ENCODE assay signal across 18 mouse cellular contexts in genomic region chr10:123997260-123997659, GRCm38 (mm10).
"Had no signal": no experiment of that assay in that cellular context is flagged by ENCODE, and none has a peak within 500 bp of the region (broad histone marks: within the 10 kb centered on the region; RNA-seq: fewer than 3 reads in every experiment).

No protein-coding gene starts in this region.

- H3K4me3 ChIP-seq: midbrain, embryonic 10.5 days; midbrain, embryonic 12.5 days; myocyte; neural tube, embryonic 13.5 days; neural tube, embryonic 15.5 days had no signal

- ATAC-seq: midbrain, embryonic 16.5 days had no signal

- H3K4me2 ChIP-seq: lung, embryonic 14.5 days; midbrain, embryonic 12.5 days; neural tube, embryonic 13.5 days; neural tube, embryonic 15.5 days had no signal

- H3K4me1 ChIP-seq: midbrain, embryonic 10.5 days; midbrain, embryonic 12.5 days; neural tube, embryonic 13.5 days; neural tube, embryonic 15.5 days had no signal

- DNase-seq: lung, adult 18-20 months; lung, embryonic 14.5 days; lung, postnatal 10 days; lung, postnatal 4 days; midbrain, embryonic 14.5 days; right cerebral cortex, adult 18-20 months; right cerebral cortex, postnatal 25 days; right cerebral cortex, postnatal 4 days; spleen, adult 18-20 months; thymus, adult 18-20 months; thymus, postnatal 14 days; thymus, postnatal 36 days had no signal

- H3K36me3 ChIP-seq: midbrain, embryonic 10.5 days; midbrain, embryonic 12.5 days; neural tube, embryonic 13.5 days; neural tube, embryonic 15.5 days had no signal

- H3K9ac ChIP-seq: lung, embryonic 14.5 days; midbrain, embryonic 12.5 days; neural tube, embryonic 13.5 days; neural tube, embryonic 15.5 days had no signal

- H3K27ac ChIP-seq: midbrain, embryonic 10.5 days; midbrain, embryonic 12.5 days; neural tube, embryonic 13.5 days; neural tube, embryonic 15.5 days had no signal

- H3K9me3 ChIP-seq: midbrain, embryonic 10.5 days; midbrain, embryonic 12.5 days; neural tube, embryonic 13.5 days; neural tube, embryonic 15.5 days had no signal

- H3K27me3 ChIP-seq: midbrain, embryonic 12.5 days; neural tube, embryonic 13.5 days; neural tube, embryonic 15.5 days had no signal
